Mouse (Mus musculus): ENCODE results near the gene Klhl30. TPM values are rescaled to one million over a fixed set of nuclear protein-coding genes. Genes with fewer than 3 reads are reported as not detected.

Klhl30 gene
- total RNA-seq, 4 experiments from 2014 or later: 0.11 to 0.33 (median 0.21) TPM; not detected in 1

Other genes with a start within 250 kb of the Klhl30 start
- gene Rbm44, start 205.9 kb upstream of the Klhl30 start, total RNA-seq (2022): not detected
- 10 to 100 TPM; 50.9 to 58.7 (median 52.5) TPM for gene Ramp1, start 171.2 kb upstream of the Klhl30 start, total RNA-seq (2022)
- gene Ube2f, start 100.7 kb upstream of the Klhl30 start, total RNA-seq (2022): 10 to 100 TPM; 48.2 to 54.9 (median 51.6) TPM
- gene Scly, start 52.7 kb upstream of the Klhl30 start, total RNA-seq (2022): 10 to 100 TPM; 19.5 to 24.4 (median 21.5) TPM
- gene Espnl, start 28.9 kb upstream of the Klhl30 start, total RNA-seq (2022): under 1 TPM; 0.37 to 0.72 (median 0.39) TPM
- under 1 TPM; 0.21 to 0.78 (median 0.53) TPM for gene Erfe, start 15.4 kb downstream of the Klhl30 start, total RNA-seq (2022)
- gene Ilkap, start 47.8 kb downstream of the Klhl30 start, total RNA-seq (2022): 10 to 100 TPM; 48.1 to 54.9 (median 52.2) TPM
- 10 to 100 TPM; 17.5 to 22.3 (median 21.8) TPM for gene Hes6, start 63.0 kb downstream of the Klhl30 start, total RNA-seq (2022)
- gene Per2, start 108.3 kb downstream of the Klhl30 start, total RNA-seq (2022): 10 to 100 TPM; 18.4 to 36.8 (median 25.1) TPM
- gene Traf3ip1, start 143.6 kb downstream of the Klhl30 start, total RNA-seq (2022): 10 to 100 TPM; 12.5 to 15.3 (median 13.9) TPM
- gene Asb1, start 189.5 kb downstream of the Klhl30 start, total RNA-seq (2022): 10 to 100 TPM; 35.5 to 40.9 (median 39.1) TPM

All from left cerebral cortex, adult 8-10 months (tissue).